Mouse (Mus musculus): ENCODE data around the gene 1700122O11Rik.
A peak's percentile ranks its signal among the peaks of the same experiment; 100 is the strongest.

Gene 1700122O11Rik

DNA sequence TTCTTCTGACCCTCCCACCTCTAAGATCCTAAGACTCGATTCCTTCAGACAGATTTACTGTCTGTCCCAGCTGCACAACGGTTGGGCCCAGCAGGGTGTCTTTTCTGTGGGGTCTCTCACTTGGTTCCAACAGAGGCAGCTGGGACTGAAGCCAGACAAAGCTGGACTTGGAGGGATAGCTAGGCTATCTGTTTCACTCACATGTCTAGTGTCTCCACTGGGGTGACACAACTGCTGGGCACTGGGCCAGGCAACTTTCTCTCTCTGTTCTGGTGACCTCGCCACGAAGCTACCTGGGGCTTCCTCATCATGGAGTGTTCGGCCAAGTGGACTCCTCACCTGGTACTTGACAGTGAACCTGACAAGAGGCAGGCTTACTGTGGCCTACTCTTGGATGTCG, 10.4 kb downstream of the 1700122O11Rik start:
- no peak for DNase-seq (ENCODE audit: low spot score)

DNA sequence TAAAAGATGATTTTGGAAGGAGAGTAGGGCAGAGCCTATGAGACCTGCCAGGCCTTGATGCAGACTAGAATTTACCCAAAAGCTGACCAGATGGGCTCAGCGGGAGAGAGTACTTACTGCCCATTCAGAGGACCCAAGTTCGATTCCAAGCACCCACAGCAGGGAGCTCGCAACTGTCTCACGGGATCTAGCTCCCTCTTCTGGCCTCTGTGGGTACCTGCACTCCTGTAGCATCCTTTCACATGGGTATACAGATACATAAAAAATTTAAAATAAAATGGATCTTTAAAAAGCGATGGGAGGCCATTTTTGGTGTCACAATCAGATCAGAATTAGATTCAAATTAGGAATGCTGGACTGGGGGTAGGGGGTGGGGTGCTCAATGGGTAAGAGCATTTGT, 11.1 kb downstream of the 1700122O11Rik start:
- no peak for DNase-seq (ENCODE audit: low spot score)

- no peak for DNase-seq (ENCODE audit: low spot score)
Observed at GRCm38 (mm10) chr17:48024045-48024444, 14.0 kb downstream of the 1700122O11Rik start.

- peak; percentile 48 for DNase-seq (ENCODE audit: low spot score)
Observed at GRCm38 (mm10) chr17:48019585-48019984, 18.5 kb downstream of the 1700122O11Rik start.

DNA sequence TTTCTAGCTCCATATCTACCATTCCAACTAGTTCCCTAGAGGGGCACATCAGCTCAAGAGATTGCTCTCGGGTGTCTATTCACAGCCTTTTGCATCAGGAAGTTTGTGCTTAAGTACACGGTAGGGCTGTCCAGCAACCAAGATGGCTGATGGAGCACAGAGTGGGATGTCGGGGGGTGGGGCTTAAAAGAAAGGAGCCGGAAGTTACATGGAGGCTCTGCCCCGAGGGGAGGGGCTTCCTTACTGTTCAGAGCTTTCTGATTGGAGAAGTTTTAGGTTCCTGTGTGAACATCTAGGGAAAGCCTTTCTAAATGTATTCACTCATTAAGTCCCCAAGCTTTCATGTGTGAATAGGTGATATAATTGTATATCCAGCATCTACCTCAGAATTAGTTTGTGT, 21.5 kb downstream of the 1700122O11Rik start:
- no peak for DNase-seq (ENCODE audit: low spot score)

GRCm38 (mm10) chr17:48012561-48012960, 25.5 kb downstream of the 1700122O11Rik start:
- no peak for DNase-seq (ENCODE audit: low spot score)

- DNase-seq (ENCODE audit: low spot score) = no peak
Observed at GRCm38 (mm10) chr17:48011105-48011504, 27.0 kb downstream of the 1700122O11Rik start.

DNA sequence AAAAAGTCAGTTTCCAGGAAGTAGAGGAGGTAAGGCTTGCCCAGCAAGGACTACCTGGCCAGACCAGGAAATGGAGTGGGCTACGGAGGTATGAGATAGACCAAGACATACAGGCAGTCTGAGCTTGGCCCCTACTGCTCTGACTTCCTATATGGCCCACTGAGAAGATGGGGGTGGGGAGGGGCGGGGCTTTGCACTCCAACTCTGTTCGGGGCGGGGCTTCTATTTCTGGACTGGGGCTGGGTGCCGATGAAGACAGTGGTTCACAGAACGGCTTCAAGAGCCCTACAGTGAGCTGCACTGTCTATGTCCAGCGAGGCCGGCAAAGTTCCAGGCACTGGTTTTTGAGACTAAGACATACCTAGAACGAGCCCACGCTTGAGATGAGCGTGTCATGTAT, 27.8 kb downstream of the 1700122O11Rik start:
- no peak for DNase-seq (ENCODE audit: low spot score)

GRCm38 (mm10) chr17:48005816-48006215, 32.3 kb downstream of the 1700122O11Rik start:
- DNase-seq (ENCODE audit: low spot score) = no peak

DNA sequence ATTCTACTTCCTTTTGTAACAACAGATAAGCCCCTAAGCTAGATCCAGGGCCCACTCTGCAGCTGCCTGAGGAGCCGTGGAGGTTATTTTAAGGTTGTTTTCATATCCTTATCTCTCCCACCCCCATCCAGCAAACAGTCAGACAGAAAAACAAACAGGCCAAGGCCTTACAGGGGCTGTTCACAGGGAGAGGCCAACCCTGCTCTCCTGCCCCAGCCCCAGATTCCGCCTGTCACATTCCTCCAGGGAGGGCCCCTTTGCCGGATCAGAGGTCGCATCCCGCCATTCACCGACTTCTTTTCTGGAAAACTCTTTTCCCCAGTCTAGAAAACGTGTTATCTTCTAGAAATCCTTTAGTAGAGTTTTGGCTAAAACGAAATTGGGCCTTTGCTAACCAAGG, 33.0 kb downstream of the 1700122O11Rik start:
- DNase-seq (ENCODE audit: low spot score) = peak; percentile 64

DNA sequence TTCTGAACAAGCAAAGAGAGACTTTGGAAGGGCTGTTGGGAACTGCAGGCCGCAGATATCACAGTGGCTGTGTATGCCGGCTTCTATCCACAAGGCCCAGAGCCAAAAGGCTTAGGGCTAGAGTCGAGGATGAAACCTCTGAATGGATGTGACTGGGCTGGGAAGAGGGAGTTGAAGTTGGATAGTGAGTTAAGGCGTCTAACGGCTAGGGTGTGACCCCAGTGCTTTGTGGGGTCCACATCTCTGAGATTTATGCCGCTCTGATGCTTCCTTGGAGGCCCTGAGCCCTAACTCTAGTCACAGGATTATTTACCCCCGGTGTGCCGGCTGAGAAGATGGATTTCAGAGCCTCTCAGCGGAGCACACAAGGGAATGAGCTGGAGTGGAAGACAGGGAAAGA, 33.5 kb downstream of the 1700122O11Rik start:
- no peak for DNase-seq (ENCODE audit: low spot score)

DNA sequence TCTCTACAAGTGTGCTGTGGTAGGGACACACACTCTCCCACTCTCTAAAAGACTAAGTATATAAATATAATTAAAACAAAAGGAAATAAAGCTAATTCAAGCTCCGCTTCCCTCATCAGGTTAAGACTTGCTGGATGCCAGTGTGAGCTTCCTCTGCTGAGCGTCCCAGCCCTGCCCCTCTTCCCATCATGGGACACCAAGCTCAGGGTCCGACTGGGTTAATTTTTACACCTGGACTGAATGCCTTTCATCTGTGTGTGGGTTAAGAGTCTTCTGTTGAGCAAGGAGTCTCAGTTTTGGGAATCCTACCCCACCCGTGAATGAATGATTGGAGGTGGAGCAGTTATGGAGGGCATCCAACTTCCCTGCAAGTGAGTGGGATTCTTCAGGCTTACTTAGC, 35.6 kb downstream of the 1700122O11Rik start:
- no peak for DNase-seq (ENCODE audit: low spot score)

DNA sequence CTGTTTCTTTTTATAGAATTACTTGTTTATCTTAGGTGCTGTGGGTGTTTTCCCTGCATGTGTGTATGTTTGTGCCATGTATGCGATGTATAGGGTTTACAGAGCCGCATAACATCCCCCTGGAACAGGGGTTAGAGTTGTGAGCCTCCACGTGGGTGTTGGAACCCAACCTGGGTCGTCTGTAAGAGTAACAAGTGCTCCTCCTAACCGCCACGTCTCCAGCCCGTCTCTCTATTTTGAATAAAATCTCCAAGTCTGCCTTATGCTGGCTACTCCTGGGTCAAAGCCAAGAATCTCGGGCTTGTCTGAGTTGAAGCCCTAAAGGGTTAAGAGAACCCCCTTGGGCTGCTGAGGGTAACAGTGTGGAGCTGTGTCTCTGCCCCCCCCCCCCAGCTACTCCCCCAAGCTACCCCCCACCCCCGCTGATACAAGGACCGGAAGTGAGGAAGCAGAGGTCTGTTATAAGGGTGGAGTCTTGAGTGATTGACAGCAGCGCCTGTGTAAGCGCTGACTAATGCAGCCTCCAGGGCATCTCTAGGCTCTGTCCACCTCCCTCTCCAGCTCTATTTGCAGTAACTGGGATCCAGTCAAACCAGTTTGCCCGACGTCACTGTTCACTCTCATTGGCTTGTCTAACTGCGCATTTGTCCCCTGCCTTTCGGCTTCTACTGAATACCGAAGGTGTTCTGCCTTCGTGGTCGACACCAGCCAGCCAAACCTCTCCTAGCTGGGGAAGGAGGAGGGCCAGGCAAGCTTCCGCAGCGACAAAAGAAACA, 36.3 kb downstream of the 1700122O11Rik start:
- peak; percentile 84 for DNase-seq (ENCODE audit: low spot score)

- DNase-seq (ENCODE audit: low spot score) = no peak
Observed at GRCm38 (mm10) chr17:48001157-48001556, 36.9 kb downstream of the 1700122O11Rik start.

GRCm38 (mm10) chr17:47999812-48000211, 38.3 kb downstream of the 1700122O11Rik start:
- DNase-seq (ENCODE audit: low spot score) = no peak

DNA sequence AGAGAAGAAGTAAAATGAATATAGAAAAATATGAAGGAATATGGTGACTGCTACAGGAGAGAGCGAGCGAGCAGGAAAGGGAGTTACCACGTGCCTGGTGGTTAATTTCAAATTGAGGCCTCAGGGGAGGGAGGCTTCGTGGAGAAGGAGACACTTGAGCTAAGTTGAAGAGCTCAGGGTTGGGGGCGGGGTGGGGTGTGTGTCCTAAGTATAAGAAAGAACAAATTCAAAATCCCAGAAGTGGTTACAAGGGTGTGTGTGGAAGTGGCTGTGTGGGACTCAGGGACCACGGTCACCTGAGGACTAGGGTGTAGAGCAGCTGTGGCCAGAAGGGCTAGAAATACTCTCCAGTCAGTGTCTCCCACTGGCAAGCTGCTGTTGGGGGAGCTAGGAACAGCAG, 38.7 kb downstream of the 1700122O11Rik start:
- DNase-seq (ENCODE audit: low spot score) = no peak

DNA sequence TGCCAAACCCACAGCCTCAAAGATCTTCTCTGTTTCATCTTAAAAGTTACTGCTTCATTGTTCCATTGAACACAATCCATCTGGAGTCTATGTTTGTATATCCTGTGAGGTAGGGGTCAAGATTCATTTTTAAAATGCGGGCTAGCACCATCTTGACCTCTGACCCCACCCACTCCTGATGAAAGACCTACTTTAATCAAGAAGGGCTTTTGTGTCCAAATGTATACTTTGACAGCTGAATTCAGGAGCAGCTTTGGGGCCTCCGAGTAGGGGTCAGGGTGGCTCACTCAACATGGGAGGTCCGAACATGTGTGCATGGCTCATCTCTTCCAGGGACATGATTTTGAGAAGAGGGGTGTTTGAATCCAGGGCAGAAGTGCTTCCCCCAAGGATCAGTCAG, 40.3 kb downstream of the 1700122O11Rik start:
- peak; percentile 75 for DNase-seq (ENCODE audit: low spot score)

GRCm38 (mm10) chr17:47990392-47991123, 47.5 kb downstream of the 1700122O11Rik start:
- DNase-seq (ENCODE audit: low spot score) = no peak

GRCm38 (mm10) chr17:47989951-47990378, 48.1 kb downstream of the 1700122O11Rik start:
- peak; percentile 92 for DNase-seq (ENCODE audit: low spot score)

DNA sequence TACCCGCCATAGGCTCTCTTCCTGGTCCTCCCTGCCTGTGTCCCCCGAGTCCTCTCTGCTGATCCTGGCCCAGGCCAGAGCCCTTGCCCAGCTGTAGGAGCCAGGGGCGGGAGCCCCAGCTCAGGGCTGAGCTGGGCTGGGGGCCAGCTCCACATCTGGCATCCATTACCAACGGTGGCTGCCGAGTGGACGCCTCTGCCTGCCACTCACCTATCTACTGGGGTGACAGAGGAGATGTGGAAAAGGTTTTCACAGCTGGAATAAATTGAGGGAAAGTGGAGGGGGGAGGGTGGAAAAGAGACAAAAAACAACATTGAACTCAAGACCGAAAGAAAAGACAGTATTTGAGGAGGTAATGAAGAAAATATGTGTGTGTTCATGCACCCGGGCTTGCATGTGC, 49.3 kb downstream of the 1700122O11Rik start:
- DNase-seq (ENCODE audit: low spot score) = peak; percentile 86

DNA sequence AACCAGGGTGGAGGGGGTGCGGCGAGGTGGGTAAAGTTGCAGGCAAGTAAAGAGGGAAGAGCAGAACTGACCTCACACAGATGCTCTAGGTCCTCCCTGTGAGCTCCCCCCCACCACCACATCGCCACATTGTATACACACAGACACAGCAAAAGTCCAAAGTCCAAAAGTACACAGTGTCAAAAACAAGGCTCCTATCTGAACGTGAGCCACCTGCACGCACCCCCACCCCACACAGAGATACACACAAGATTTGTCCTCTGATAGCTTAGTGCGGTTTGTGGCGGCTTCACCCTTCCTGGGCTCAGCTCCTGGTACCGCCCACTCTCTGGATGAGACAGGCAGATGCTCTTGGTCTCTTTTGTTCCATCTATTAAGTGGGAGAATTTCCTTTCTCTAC, 50.0 kb downstream of the 1700122O11Rik start:
- no peak for DNase-seq (ENCODE audit: low spot score)
